In genomic region chr5:39630841-39631240, GRCm38 (mm10) we compare ENCODE assay signal across 21 mouse cellular contexts.
DNase-seq lines count a peak whose midpoint lies in the region; ATAC-seq and TF ChIP-seq lines count a peak whose summit lies in the region.
"Had no signal": no experiment of that assay in that cellular context is flagged by ENCODE, and none has a peak within 500 bp of the region (broad histone marks: within the 10 kb centered on the region; RNA-seq: fewer than 3 reads in every experiment).

No protein-coding gene starts in this region.

- no peak overlapping the region for H3K9ac ChIP-seq in liver, postnatal 0 days (replicated peaks)
- no peak overlapping the region for H3K9ac ChIP-seq in liver, embryonic 11.5 days (ENCODE audit: low read depth, low read length)
- H3K9ac ChIP-seq: forebrain, embryonic 13.5 days; hindbrain, embryonic 12.5 days; midbrain, embryonic 12.5 days; neural tube, embryonic 13.5 days had no signal

- H3K36me3 ChIP-seq in liver, postnatal 0 days (replicated peaks; ENCODE audit: insufficient read depth, low read length) = no peaks in the 10 kb centered on the region
- H3K36me3 ChIP-seq in liver, embryonic 11.5 days (ENCODE audit: control insufficient read depth, insufficient read depth, low read length) = no peaks in the 10 kb centered on the region
- H3K36me3 ChIP-seq in splenic B cell, adult 2 months (ENCODE audit: control insufficient read depth, insufficient read depth, low read length, poor library complexity, severe bottlenecking) = no peaks in the 10 kb centered on the region
- H3K36me3 ChIP-seq: hindbrain, embryonic 12.5 days; limb, embryonic 10.5 days; midbrain, embryonic 12.5 days; neural tube, embryonic 13.5 days had no signal

- TF ChIP-seq EP300 in liver, postnatal 0 days (IDR thresholded peaks at IDR 0.05; ENCODE audit: low read depth) = no peak

- H3K9me3 ChIP-seq in liver, postnatal 0 days (ENCODE audit: low read length) = no peaks in the 10 kb centered on the region
- no peaks in the 10 kb centered on the region for H3K9me3 ChIP-seq in liver, embryonic 11.5 days (ENCODE audit: control insufficient read depth, low read length)
- H3K9me3 ChIP-seq: forebrain, embryonic 13.5 days; hindbrain, embryonic 12.5 days; limb, embryonic 10.5 days; midbrain, embryonic 12.5 days; neural tube, embryonic 13.5 days had no signal

- TF ChIP-seq POLR2A in bone marrow macrophage, adult 2 months (IDR thresholded peaks at IDR 0.05; ENCODE audit: borderline replicate concordance, low read depth, low read length) = no peak

- no peak overlapping the region for H3K27ac ChIP-seq in liver, postnatal 0 days (ENCODE audit: low read depth)
- H3K27ac ChIP-seq in liver, embryonic 11.5 days (ENCODE audit: low read depth, low read length) = no peak overlapping the region
- peak overlapping the region; percentile 69 for H3K27ac ChIP-seq in bone marrow macrophage, adult 2 months (ENCODE audit: insufficient read depth, low read depth, low read length)
- H3K27ac ChIP-seq: forebrain, embryonic 13.5 days; hindbrain, embryonic 12.5 days; limb, embryonic 10.5 days; midbrain, embryonic 12.5 days; neural tube, embryonic 13.5 days had no signal

- no peak for DNase-seq in liver, postnatal 0 days
- DNase-seq in liver, embryonic 11.5 days (ENCODE audit: low spot score) = no peak
- DNase-seq in splenic B cell, adult 2 months (ENCODE audit: low read depth, low spot score) = peak; percentile 84
- no peak for DNase-seq in layer of hippocampus, adult 8-10 months (ENCODE audit: low spot score in 2 of 2)
- DNase-seq in layer of hippocampus, postnatal 36 days = no peak
- DNase-seq: adrenal gland, adult 8-10 months; cerebellum, postnatal 36 days; gastrocnemius, postnatal 14 days; kidney, adult 8-10 months; kidney, postnatal 25 days; lung, adult 2 months; lung, postnatal 4 days; right cerebral cortex, postnatal 14 days had no signal

- H3K4me1 ChIP-seq in liver, postnatal 0 days (ENCODE audit: insufficient read depth) = no peaks in the 10 kb centered on the region
- H3K4me1 ChIP-seq in liver, embryonic 11.5 days (replicated peaks; ENCODE audit: control insufficient read depth, insufficient read depth, low read length) = no peaks in the 10 kb centered on the region
- H3K4me1 ChIP-seq in bone marrow macrophage, adult 2 months (ENCODE audit: control insufficient read depth, insufficient read depth, low read length) = peaks cover 16% of the 10 kb centered on the region
- H3K4me1 ChIP-seq: forebrain, embryonic 13.5 days; hindbrain, embryonic 12.5 days; limb, embryonic 10.5 days; midbrain, embryonic 12.5 days; neural tube, embryonic 13.5 days had no signal

- 61% methylated on average over 5 of the region's 5 CpGs for WGBS in liver, postnatal 0 days (ENCODE audit: insufficient replicate concordance)
- WGBS in liver, embryonic 11.5 days = 84% methylated on average over 5 of the region's 5 CpGs

- ATAC-seq in liver, postnatal 0 days = peak; percentile 38
- ATAC-seq in liver, embryonic 11.5 days (replicated peaks; ENCODE audit: low FRiP score) = no peak
- ATAC-seq in megakaryocyte progenitor cell, adult 5-6 weeks (replicated peaks; ENCODE audit: poor library complexity) = peak; percentile 91
- ATAC-seq: forebrain, embryonic 13.5 days; inflammation-experienced regulatory T-cells, adult 6 months had no signal

- H3K4me3 ChIP-seq in liver, postnatal 0 days (ENCODE audit: low read depth, low read length) = no peak overlapping the region
- H3K4me3 ChIP-seq in liver, embryonic 11.5 days (ENCODE audit: low read depth, low read length) = no peak overlapping the region
- no peak overlapping the region for H3K4me3 ChIP-seq in bone marrow macrophage, adult 2 months (ENCODE audit: insufficient read depth, low read length)
- H3K4me3 ChIP-seq: forebrain, embryonic 13.5 days; hindbrain, embryonic 12.5 days; limb, embryonic 10.5 days; midbrain, embryonic 12.5 days; neural tube, embryonic 13.5 days had no signal

- H3K27me3 ChIP-seq in liver, postnatal 0 days (ENCODE audit: insufficient read depth, low read length) = no peaks in the 10 kb centered on the region
- no peaks in the 10 kb centered on the region for H3K27me3 ChIP-seq in liver, embryonic 11.5 days (replicated peaks; ENCODE audit: control insufficient read depth, insufficient read depth, low read length)
- H3K27me3 ChIP-seq in splenic B cell, adult 2 months (ENCODE audit: control insufficient read depth, insufficient read depth, low read length, poor library complexity, severe bottlenecking) = no peaks in the 10 kb centered on the region
- H3K27me3 ChIP-seq: forebrain, embryonic 13.5 days; hindbrain, embryonic 12.5 days; neural tube, embryonic 13.5 days had no signal

- no peak for TF ChIP-seq CTCF in liver, postnatal 0 days (IDR thresholded peaks at IDR 0.05; ENCODE audit: low read depth)
- no peak for TF ChIP-seq CTCF in bone marrow macrophage, adult 2 months (IDR thresholded peaks at IDR 0.05; ENCODE audit: low read depth, low read length)

- no peak overlapping the region for H3K4me2 ChIP-seq in liver, postnatal 0 days (ENCODE audit: low read depth, low read length)
- no peak overlapping the region for H3K4me2 ChIP-seq in liver, embryonic 11.5 days
- H3K4me2 ChIP-seq: forebrain, embryonic 13.5 days; hindbrain, embryonic 12.5 days; midbrain, embryonic 12.5 days; neural tube, embryonic 13.5 days had no signal
